Mouse (Mus musculus) mouse embryonic stem cell (cell line): ENCODE results near the gene Pced1b.

ENCODE experiments used
- in situ Hi-C, 2 experiments: fragments of 300-500 bp; cut with MboI; formaldehyde crosslinking; loops; 1 replicate in 1 of 2; 3 replicates in 1 of 2; pipeline ENCODE4 v1.14.3; 2019 to 2020; ENCODE audit warnings: low sequenced_read_pairs in 2 of 2, low pct_unique_long_range_greater_than_20kb in 1 of 2, mixed read lengths in 1 of 2; ENCODE audit not compliant: unreplicated experiment in 1 of 2

The Pced1b gene

GRCm38 (mm10) chr15:97254375-97254774 lies 7.5 kb downstream of the Pced1b start:
- in situ Hi-C loops, result no loop called here

GRCm38 (mm10) chr15:97255800-97256199 lies 8.9 kb downstream of the Pced1b start:
- in situ Hi-C loops, result no loop called here

GRCm38 (mm10) chr15:97256411-97256810 lies 9.5 kb downstream of the Pced1b start:
- in situ Hi-C loops, result no loop called here

GRCm38 (mm10) chr15:97257206-97257775 lies 10.4 kb downstream of the Pced1b start:
- in situ Hi-C loops, result no loop called here

- in situ Hi-C loops, result no loop called here
Observed at GRCm38 (mm10) chr15:97258483-97259230, 11.8 kb downstream of the Pced1b start.

GRCm38 (mm10) chr15:97259300-97259699 lies 12.4 kb downstream of the Pced1b start:
- in situ Hi-C loops, result no loop called here

GRCm38 (mm10) chr15:97259968-97260597 lies 13.2 kb downstream of the Pced1b start:
- in situ Hi-C loops, result no loop called here

- in situ Hi-C loops, result no loop called here
Observed at GRCm38 (mm10) chr15:97262251-97262650, 15.3 kb downstream of the Pced1b start.

- in situ Hi-C loops, result no loop called here
Observed at GRCm38 (mm10) chr15:97266236-97266845, 19.4 kb downstream of the Pced1b start.

GRCm38 (mm10) chr15:97267094-97267695 lies 20.3 kb downstream of the Pced1b start:
- in situ Hi-C loops, result no loop called here

GRCm38 (mm10) chr15:97271985-97272697 lies 25.2 kb downstream of the Pced1b start:
- in situ Hi-C loops, result no loop called here

- in situ Hi-C loops, result no loop called here
Observed at GRCm38 (mm10) chr15:97272831-97273230, 25.9 kb downstream of the Pced1b start.

- in situ Hi-C loops, result no loop called here
Observed at GRCm38 (mm10) chr15:97275626-97276395, 28.9 kb downstream of the Pced1b start.

GRCm38 (mm10) chr15:97276660-97277153 lies 29.8 kb downstream of the Pced1b start:
- in situ Hi-C loops, result no loop called here

GRCm38 (mm10) chr15:97277328-97277727 lies 30.4 kb downstream of the Pced1b start:
- in situ Hi-C loops, result no loop called here

- in situ Hi-C loops, result no loop called here
Observed at GRCm38 (mm10) chr15:97278340-97278948, 31.5 kb downstream of the Pced1b start.

- in situ Hi-C loops, result no loop called here
Observed at GRCm38 (mm10) chr15:97280131-97280530, 33.2 kb downstream of the Pced1b start.
